Mouse (Mus musculus) urinary bladder, postnatal 10 days (tissue): ENCODE measurements at regions not wholly inside any gene's neighbourhood (a gene's known extent, or its start where the extent isn't known, plus 50 kb on each side); places are given as distances from the start of the nearest gene placed in this dataset.

Source experiments
- DNase-seq: peaks from one replicate; pipeline ENCODE4 v3.0.0; 2022; ENCODE audit warnings: low spot score

DNA sequence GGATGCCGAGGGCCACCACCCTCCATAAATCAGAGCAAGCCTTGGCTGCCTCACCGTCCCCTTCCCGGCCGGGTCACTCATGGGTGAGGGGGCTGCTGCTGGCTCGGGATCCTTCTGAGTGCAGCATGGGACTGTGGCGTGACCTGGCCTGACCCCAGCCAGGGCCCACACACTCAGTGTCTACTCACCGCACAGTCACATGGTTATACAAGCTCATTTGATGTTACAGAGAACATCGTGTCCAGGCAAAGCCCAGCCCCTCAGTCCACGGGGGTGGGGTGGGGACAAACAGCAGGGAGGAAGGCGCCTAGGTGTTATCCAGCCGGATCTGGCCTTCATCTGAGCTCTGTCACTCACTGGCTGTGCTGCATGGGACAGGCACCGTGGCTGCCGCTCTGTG lies 195.9 kb upstream of the Dio3 start:
- DNase-seq: no peak

DNA sequence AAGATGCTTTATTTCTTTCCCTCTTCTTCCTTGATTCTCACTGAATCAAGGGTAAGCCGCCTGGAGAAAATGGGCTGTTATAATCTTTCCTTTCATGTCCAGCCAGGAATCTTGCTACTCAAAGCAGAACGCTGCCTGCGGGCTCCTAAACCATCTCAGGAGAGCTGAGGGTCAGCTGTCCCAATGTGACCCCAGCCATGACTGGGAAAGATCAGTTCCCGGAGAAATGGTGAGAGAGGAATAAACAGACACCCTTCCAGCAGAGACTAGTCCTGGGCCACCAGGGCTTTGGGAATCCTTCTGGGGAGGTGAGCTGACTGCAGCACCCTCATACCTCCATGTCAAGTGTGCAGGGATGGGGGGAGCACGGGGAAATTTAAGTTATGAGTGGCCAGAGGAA lies 195.4 kb upstream of the Dio3 start:
- DNase-seq: no peak

DNA sequence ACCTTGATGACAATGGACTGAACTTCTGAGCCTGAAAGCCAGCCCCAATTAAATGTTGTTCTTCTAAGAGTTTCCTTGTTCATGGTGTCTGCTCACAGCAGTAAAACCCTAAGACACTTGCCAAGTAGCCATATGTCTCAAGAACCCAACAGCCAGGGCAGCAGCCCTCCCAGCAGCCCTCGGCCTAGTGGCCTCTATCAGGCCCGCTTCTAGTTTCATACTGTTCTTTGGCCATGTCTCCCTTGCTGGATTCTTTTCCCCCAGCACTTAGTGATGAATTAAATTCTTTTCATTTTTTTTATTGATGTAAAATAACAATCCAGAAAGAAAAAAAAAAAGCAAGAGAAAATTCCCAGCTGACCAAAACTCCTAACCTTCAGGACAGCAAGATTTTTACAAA lies 191.9 kb upstream of the Dio3 start:
- DNase-seq: no peak

GRCm38 (mm10) chr12:110087812-110088211 lies 191.1 kb upstream of the Dio3 start:
- DNase-seq: no peak

GRCm38 (mm10) chr12:110102186-110102585 lies 176.7 kb upstream of the Dio3 start:
- no peak for DNase-seq

GRCm38 (mm10) chr12:110112051-110112722 lies 166.7 kb upstream of the Dio3 start:
- DNase-seq: no peak

DNA sequence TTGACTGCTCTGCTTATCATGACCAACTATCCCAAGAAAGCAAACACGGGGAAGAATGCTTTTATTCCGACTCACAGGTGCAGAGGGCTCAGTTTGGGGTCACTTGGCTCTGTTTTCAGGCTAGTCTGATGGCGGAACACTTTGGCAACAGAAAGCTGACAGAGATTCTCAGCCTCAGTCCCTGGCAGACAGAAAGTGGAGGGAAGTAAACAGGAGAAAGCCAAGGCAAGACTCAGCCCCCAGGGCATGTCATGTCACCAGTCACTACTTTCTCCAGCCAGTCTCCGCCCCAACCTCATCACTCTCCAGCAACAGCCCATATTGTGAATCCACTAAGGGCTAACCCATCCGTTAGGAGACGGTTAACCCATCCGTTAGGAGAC lies 166.2 kb upstream of the Dio3 start:
- DNase-seq: no peak

DNA sequence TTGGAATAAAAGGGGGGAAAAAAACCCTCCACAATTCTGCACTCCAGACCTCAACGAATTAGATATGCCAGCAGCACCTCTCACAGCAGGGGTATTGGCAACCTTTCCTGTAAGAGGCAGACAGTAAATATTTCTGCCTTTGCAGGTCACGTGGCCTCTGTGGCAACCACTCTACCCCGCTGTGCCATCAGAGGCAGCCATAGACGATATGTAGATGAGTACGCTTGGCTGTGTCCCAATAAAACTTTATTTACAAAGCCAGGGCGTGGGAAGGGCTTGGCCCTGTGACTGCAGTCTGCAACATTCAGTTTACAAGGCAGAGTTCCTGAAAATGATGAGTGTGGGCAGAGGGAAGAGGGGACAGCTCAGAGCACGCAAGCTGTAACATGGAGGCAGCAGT lies 158.7 kb upstream of the Dio3 start:
- no peak for DNase-seq

DNA sequence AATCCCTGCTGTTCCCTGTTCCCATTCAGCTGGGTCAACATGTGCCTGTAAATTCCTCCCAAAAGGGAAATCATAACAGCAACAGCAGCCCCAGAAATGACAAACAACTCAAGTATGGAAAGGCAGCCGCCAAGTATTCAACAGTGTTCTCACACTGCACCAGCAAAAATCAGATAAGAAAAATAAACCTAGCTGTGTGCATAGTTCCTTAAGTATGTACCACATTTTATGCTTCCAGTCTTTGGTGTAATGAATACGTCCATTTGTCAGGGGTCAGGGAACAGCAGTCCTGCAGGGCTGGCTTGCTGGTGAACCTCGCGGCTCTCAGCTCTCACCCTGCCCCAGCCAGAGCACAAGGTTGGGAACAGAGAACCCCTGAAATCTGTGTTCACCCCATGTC lies 155.9 kb upstream of the Dio3 start:
- DNase-seq: no peak

- no peak for DNase-seq
Measured at GRCm38 (mm10) chr12:110126525-110126924, 152.3 kb upstream of the Dio3 start.

GRCm38 (mm10) chr12:110145379-110145778 lies 133.5 kb upstream of the Dio3 start:
- DNase-seq: no peak

DNA sequence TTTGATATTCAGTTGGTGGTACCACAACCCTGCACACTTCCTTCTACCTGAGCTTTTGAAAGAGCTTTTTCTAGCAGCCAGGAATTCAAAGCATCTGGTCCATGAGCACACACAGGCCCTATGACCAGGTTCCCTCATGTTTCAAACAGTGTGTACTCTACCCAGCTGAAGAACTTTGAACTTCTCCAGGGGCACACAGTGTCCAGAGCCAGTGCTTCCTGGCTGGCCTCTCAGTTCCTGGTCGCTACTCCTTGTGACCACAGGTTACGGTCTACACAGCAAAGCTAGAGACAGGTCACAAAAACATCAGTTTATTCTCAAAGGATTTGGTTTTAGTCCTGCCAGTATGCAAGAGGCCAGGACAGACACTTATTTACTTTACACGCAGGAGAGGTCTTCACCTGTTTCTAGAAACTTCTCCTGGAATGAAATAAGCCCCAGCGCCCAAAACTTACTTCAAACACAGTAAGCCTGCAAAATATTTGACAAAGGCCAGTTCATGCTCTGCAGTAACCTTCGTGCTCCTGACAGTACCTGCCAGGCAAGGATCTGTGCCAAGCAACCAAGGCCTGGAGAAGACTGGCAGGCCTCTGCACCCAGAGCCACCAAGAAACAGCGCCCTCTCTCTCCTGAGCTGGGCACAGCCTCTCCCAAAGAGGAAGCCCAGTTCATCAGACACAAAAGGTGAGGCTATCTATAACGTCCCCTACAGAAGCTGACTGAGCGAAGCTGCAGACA lies 124.5 kb upstream of the Dio3 start:
- DNase-seq: no peak

- DNase-seq: no peak
Measured at GRCm38 (mm10) chr12:110154963-110155325, 123.9 kb upstream of the Dio3 start.

- no peak for DNase-seq
Measured at GRCm38 (mm10) chr12:110156441-110156840, 122.4 kb upstream of the Dio3 start.

DNA sequence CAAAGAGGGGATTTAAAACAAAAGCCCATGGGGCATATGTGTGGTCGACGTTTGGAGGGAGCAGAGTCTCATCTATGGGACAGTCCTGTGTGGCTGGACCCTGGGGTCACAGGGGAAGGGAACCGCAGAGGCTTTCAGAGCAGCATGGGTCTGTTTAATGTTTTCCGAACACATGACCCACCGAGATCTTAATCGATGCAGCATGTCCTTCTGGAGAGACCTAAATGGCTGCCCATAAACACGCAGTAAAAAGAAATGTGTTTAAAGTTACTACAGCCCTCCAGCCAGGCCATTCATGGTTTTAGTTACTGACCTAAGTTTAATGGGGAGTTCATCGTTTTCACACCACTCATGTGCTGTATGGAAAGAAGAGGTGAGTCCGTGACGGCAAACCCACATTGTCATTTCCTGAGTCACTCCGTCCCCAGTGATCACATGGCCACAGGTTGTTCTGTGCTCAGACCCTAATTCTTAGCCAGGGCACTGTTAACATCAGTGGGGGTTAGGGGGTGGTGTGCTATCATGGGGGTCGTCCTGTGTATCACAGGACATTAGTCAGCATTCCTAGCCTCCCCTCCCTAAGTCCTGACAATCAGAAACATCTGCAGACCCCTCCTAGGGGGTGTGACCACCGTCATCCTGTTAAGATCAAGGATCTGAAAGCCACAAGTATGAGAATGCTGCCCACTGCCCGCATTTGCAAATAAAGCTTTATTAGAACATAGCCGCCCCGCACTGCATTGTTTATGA lies 120.7 kb upstream of the Dio3 start:
- DNase-seq: no peak

GRCm38 (mm10) chr12:110161306-110161705 lies 117.6 kb upstream of the Dio3 start:
- no peak for DNase-seq

- no peak for DNase-seq
Measured at GRCm38 (mm10) chr12:110165462-110165861, 113.4 kb upstream of the Dio3 start.

- no peak for DNase-seq
Measured at GRCm38 (mm10) chr12:110168407-110168806, 110.5 kb upstream of the Dio3 start.

- DNase-seq: no peak
Measured at GRCm38 (mm10) chr12:110169261-110169660, 109.6 kb upstream of the Dio3 start.

DNA sequence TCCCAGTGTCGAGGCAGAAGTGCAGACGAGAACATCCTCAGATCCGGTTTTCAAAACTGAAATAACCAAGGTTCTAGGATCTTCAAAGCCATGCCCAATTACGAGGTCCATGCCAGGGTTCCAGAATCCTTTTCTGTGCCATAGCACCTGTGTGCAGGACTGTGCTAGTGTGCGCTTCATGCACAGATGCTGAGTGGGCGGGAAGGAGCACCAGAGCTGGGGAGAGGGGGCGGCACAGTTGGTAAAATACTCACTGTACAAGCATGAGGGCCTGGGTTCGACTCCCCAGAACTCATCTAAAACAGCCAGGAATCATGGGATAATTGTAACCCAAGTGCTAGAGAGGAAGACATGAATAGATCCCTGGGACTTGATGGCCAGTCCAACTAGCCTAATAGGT lies 108.4 kb upstream of the Dio3 start:
- no peak for DNase-seq

- DNase-seq: no peak
Measured at GRCm38 (mm10) chr12:110177826-110178225, 101.0 kb upstream of the Dio3 start.

GRCm38 (mm10) chr12:110183473-110183872 lies 95.4 kb upstream of the Dio3 start:
- no peak for DNase-seq

GRCm38 (mm10) chr12:110185399-110185798 lies 93.5 kb upstream of the Dio3 start:
- DNase-seq: no peak
